Mouse (Mus musculus): ENCODE measurements around the gene Ephx1.

DNA sequence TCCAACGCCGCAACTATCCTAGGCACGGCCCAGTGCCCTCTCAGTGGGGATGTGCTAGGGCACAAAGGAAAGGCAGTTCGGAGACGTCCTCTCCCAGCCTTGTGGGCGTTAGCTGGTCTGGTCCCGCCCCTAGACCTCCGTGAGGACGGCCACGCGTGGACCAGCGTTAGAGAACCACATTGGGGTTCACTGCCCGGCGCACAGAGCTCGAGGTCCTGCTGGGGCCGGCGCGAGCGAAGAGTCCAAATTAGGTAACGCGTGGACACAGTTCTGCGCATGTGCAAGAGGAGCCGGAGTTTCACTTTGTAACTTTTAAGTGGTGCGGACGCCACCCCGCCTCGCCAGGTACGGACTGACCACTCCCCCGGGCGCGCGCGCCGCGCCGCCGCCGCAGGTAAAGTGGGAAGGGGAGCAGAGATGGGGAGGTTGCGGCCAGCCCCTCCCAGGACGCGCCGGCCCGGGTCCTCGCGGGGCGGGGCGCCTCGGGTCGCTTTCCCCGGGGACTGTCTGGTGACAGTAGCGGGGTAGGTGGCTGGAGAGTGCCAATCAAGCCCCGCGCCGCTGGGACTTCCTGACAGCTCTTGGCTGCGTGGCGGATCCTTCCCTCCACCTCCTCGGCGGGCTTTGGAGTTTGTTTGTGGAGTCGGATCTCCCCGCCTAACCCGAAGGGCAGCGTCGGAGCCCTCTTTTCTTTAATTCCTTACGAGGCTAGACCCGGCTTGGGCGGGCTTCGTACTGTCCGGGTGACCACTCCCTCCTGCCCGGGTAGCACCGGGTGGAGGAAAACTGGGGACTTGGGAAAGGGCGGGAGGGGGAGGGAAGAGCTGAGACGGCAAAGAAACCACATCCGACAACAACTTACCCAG, 78.3 kb downstream of the Ephx1 start, which contains the start of gene Tmem63a:
- TF ChIP-seq POLR2A (IDR thresholded peaks at IDR 0.05; ENCODE audit: insufficient read depth, low read depth, low read length) = no peak
- TF ChIP-seq CTCF (IDR thresholded peaks at IDR 0.05; ENCODE audit: insufficient read depth, low read depth, low read length) = no peak
